Mouse (Mus musculus) layer of hippocampus, postnatal 36 days (tissue): ENCODE measurements at regions not wholly inside any gene's neighbourhood (a gene's known extent, or its start where the extent isn't known, plus 50 kb on each side); places are given as distances from the start of the nearest gene placed in this dataset.

Experiments
- DNase-seq, 2 experiments: peaks; one replicate each; pipeline ENCODE4 v3.0.0; 2022

DNA sequence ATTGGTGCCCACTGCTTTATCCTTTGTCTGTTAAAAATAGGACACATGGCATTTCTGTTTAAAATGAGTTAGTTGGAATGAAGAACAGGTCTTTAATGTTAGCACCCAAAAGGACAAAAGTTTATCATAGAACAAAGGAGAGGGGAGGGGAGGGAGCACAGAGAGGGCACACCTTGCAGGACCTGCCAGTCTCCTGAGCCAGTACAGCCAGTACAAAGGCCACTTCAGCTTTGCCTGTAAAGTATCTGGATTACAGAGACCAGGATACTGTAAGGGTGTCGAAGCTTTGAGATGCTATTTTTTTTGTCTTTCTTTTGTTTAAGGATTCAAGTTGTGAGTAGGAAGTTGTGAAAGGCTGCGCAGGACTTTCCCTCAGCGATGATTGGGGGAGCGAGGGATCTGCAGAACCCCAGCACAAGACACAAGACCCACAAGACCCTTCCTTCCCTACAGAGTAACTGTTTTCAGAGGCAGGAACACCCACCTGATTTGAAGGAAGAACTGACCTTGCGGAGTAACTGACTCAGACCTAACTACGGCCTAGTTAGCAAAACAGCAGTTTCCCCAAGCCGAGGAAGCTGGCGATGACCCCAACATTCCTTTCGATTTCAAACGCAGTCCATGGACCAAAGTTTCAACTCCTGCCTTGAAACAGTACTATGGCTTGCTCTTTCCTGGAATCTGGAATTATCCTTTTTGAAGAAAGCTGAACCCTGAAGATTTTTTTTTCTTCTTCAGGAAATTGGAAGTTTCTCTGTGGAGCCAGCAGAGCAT lies 178.1 kb downstream of the Efnb2 start:
- DNase-seq, result no peak

DNA sequence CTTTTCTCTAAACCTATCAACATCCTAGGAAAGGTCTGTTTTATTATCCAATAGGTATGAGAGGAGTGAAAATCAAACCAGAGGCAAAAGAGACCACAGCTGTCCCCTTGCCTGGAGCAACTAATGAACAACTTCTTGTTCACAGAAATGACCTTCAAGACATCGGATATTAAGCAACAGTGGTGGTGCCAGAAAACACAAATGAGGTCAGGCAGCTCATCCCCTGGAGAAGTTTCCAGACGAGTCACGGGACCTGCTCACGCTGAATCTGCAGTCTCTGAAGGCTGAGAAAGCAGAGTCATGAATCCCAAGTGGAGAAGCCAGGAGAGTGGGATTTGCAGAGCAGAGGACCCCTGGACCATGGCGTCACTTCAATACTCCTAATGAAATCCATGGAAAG lies 183.6 kb downstream of the Efnb2 start:
- no peak for DNase-seq

DNA sequence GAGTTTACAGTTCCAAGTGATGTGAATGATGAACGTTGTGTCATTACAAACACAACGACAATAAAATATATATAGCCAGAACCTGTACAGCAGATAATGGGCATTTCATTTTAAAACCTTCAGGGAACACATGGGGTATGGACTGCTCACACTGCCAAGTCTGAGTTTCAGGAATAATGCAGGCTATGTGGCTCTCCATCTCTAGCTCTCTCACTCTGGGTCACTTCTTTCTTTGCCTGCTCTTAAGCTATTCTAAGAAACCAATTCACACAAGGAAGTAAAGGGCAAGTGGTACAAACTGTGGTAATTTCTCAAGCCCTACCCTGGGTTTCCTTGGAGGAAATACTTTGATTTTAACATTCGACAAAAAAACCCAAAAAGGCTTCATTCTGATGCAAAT lies 192.5 kb downstream of the Efnb2 start:
- no peak for DNase-seq

DNA sequence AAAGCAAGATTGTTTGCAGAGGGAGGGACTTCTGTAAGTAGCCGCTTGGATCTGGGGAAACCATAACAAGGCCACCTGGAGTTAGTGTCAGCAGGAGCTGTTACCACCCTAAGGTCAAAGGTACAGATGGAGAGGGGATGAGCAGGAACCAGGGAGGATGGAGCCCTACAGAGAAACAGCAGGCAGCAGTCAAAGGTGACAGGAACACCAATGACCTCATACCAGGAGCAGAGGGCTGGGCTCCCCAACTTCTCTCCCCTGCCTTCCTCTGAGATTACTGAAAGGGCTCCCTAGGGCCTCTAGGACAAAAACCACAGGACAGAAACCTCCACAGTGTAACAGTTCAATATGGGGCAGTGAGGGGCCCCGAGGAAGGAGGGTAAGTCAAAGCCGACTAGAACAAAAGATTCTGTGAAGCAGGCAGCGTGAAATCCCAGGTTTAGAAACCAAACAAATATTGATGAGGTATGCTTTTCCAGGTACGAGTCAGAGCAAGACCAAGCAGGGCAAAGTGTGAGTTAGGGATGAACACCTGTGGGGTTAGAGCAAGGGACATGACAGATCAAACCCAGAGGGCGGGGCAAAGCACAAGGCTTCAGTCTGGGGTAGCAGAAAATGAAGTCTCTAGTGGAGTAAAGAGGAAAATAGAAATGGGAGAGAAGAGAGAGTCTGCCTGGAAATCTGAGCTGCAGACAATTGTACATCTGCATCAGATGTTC lies 194.4 kb downstream of the Efnb2 start:
- no peak for DNase-seq

DNA sequence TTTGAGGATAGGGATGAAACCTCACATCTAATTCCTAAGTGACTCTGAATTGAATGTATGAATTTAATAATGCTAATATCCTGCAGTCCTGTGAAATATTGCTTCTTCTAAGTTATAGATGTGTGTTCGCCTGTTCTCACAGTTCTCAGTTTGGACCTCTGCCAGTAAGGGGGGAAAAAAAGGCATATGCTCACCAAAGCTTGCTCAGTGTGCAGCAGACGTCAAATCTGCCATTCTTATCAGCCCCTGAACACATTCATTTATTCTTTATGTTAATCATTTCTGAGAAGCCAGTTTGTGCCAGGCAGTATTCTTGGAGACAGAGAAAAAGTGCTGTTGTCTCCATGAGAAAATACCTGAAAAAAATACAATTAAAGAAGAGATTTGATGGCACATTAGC lies 198.6 kb downstream of the Efnb2 start:
- DNase-seq, result no peak

DNA sequence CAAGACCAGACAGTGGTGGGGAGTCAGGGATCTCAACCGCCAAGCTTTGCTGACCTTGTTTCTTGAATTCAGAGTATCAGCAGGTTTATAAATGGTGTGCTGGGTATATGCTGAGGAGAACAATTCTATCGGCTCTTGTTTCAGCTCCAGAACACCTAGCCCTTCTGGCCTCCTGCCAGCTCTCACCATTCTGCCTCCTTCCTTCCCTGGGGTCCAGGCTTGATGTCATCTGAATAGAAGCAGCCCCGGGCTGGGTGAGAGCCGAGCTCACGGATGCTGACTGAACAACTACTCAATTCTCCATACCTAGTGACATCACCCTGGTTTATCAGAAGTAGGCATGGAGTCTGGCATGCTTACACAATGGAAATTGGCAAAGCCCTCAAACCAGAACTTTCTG lies 203.5 kb downstream of the Efnb2 start:
- no peak for DNase-seq

DNA sequence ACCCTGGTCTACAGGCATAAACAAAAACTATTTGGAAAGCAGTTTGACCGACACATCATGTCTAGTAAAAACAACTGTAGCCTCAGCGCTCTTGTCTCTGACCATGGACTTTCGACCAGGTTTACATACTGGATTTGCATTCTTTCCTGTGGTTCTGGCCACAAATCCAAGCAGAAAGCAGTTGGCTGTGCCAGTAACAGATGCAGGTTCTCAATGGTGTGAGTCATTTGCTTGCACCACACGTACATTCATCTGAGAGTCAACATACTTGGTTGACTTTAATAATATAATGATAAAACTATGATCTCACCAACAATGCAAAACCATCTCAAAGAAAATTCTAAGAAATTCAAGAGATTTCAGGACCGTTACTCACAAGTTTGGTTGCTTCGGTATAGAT lies 207.1 kb downstream of the Efnb2 start:
- no peak for DNase-seq

DNA sequence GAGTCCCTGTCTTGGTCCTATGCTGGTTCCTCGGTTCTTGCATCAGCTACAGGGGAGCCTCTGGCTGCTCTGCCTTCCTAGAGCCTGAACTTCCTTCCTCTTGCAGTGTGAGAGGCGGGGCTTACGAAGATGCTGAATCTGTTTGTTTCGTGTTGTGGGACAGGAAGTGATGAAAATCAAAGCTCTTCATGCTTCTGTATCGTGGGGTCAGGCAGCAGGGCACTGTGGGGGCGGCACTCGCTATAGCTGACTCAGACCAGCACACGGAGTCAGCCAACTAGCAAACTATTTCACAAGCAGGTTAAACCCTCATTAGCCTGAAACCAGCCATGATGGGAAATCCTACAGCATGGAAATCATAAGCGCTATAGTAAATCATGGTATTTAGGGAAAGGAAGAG lies 208.8 kb downstream of the Efnb2 start:
- DNase-seq, result no peak

DNA sequence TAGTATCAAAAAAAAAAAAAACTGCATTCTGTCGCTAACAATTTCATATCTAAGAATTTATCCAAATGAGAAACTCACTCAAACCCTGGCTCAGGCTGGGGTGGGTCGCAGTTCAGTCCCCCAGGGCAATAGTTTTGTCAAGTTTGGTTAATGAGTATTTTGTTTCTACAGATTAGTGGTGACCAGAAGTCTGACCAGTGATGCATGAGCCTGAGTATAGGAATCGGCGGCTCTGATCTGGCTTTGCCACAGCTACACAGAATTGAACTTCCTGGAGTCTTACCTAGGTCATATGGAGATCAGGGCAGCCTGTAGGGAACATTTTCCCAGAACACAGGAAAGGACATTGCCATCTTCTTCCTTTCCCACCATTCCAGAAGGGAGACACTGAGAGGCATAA lies 212.1 kb downstream of the Efnb2 start:
- DNase-seq, result no peak

DNA sequence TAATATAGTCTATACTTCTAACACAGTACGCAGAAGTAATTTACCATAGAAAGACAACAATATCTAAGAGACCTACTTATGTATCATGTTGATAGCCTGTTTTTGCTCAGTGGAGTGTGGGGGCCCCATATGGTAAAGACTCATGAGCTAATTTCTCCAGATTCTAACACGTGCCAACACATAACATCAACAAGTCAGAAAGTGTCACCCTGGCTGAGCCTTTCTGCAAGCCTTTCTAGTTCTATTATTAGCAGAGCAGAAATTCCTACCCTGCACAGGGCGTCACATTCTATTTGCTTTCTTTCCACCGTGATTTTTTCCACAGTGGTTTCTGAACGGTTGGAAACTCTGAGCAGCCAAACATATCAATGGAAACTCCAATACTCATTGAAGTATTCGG lies 219.5 kb downstream of the Efnb2 start:
- no peak for DNase-seq

DNA sequence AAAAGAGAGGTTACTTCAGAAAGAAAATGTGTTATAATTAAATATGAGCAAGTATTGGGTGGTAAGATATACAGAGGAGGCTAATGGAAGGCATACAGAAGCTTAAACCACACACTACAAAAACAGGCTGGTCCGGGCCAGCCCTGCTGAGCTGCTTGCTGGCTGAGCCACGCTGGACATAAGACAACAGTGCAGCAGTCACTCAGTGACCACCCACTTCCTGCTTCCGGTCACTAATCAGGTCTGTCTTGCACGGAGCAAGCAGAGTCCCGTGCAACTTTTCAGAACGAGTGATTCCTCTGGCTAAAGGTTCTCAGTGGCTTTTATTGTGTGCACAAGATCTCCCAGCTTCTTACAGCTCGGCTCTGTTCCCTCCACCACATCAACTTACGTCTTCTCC lies 220.1 kb downstream of the Efnb2 start:
- no peak for DNase-seq

DNA sequence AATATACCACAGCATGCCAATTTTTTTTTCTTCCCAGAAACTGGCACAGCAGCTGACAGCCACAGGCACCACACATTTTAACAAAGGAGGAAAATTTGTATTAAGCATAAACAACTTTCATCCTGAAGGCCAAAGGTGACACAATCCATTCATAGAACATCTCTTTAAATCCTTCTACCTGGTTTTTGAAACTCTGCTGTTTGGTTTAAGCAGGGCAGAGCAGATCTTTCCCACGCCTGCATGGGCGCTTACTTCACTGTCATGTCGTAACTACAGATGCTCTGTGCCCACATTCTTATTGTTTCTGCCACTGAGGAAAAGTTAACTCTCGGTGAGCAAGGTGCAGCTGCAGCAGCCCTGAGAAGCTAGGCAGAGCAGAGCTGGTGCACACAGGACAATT lies 234.8 kb downstream of the Efnb2 start:
- no peak for DNase-seq

DNA sequence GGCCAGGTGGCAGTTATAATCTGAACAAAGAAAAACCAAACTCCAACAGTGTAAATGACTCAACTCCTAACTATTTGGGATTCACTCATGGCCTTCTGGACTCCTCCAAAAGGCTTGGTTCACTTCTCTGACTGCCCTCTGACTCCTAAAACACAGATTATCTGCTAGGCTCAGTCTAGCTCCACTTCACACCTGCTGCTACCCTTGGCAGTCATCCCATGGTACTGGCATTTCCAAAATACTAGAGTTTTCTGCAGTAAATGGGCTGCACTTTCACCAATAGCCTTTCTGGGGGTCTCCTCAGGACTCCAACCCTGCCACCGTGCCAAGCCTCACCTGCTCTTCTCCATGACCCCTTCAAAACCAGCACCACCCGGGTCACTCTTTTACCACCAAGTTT lies 237.6 kb downstream of the Efnb2 start:
- DNase-seq, result no peak

DNA sequence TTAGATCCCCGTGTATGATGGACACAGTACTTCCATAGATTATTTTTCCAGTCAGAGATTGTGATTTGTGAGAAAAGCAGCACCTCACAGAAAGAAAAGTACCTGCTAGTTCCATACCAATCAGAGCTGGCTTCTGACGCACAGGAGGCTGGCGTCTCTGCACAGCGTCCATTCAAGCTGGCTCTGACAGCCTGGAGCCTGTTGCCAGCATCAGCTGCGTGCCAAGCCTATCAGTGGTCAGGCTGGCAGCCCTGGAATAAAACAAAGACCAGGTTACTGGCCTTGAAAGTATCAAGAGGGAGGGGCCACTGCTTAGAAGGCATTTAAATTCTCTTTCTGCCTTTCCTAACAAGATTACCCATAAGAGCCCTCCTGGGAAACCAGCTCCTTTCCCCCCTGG lies 239.3 kb downstream of the Efnb2 start:
- DNase-seq, result no peak

DNA sequence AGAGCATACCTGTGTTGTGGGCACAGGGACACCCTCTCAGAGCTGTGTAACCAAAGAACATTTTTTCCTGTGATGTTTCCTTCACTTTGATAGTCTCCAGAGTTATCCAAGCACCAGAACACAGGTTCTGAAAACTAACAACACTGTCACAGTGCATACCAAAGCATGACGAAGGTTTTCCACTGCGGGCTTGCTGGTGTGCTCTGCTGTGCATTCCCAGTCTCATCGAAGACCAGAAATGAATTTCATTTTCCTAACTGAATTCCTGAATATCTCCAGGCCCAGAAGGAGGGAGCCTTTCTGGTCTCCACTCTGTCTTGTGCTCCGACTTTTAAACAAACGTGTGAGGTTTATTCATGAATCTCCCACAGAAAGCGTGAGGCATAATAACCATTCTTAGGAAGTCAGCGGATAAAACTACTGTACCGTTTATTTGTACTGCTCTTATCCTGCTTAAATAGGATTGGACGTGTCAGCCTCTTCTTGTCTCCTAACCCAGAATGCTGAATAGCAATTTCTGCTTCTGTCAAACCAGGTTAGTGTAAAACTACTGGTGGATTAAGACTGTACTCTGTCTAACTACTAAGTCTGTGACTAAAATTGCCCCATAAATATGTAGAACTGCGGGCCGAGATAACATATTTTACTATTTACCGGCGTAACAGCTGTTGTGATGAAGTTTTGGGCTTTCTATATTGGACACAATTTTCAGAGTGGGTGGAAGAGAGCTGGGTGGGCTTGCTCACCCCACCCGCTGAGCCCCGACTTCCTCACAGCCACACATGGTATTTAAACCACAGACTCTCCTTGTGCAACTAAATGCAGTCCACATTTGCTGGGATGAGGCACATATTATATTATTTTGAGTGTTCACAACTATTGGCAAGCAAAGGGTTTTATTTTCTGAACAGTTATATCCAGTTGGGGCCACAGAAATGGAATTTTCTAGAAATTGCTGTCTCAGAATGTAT lies 241.4 kb downstream of the Efnb2 start:
- DNase-seq, result no peak

DNA sequence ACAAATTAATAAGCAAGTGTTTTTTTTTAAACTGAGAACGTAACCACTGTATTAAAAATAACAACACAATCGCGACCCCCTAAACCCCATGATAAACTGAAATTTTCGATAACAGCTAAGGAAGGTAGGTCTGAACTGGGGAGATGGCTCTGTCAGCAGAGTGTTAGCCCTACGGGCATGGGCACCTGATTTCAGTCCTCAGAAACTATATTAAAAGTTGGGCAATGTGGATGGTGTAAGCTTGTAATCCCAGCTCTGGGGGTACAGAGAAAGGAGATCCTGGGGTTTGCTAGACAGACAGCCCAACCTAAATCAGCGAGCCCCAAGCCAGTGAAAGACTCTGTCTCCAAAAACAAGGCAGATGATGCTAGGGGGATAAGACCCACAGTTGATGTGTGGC lies 242.1 kb downstream of the Efnb2 start:
- no peak for DNase-seq

DNA sequence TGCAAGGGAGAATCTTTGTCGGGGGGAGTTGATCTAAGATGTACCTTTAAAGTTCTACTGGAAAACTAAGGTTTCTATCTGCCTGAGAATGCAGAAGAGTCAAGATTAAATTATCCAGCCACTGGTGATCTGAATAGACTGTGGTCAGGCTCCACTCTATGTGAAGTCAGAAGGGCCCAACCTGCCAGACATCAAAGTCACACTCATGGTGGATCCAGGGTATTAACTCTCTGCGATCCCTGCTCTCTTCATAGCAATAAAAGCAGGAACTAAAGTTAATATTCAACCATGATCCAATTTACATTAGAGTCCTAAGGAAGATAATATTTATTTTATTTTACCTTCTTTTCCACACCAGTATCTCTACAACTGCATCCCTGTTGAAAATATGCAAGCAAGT lies 242.5 kb downstream of the Efnb2 start:
- DNase-seq, result no peak

DNA sequence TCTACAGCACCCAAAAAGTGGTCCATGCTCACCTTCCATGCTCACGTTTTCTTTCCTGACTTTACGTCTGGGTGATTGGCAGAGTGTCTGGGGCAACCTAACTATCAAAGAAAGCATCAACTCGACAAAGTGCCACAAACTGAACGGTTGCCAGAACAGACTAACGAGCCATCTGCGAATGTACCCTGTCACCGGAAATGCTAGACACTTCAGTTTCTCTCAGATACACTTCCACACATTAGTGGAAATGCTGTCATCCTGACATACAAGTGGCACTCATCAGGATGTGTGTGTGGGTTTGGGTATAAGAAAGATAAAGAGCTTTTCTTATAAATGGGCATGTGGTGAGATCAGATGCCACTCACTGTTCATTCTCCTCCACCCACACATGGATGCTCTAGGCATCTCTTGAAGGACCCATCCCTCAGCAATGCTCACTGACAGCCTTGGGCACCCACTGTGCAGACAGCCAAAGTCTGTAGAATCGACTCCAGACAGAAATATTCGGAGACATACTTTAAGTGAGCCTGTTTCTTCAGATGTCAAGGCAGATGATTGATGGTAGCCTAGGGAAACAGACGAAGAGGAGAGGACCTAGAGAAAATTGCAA lies 244.8 kb downstream of the Efnb2 start:
- DNase-seq, result no peak

DNA sequence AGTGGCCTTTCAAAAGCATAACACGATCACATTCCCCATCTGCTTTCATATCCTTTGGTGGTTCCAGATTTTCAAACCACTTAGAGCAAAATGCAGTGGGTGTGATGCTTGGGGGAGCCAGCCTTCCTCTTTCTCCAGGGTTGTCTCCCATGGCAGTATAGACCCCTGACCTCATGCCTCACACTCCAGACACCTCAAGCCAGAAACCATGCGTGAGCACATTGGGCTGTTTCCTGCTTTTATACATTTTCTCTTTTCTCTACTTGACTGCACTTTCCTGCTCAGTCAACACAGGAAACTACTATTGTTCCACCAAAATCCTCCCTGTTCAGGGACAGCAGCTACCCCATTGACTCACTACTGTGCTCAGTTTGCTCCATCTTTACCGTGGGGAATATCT lies 253.7 kb downstream of the Efnb2 start:
- DNase-seq, result no peak

DNA sequence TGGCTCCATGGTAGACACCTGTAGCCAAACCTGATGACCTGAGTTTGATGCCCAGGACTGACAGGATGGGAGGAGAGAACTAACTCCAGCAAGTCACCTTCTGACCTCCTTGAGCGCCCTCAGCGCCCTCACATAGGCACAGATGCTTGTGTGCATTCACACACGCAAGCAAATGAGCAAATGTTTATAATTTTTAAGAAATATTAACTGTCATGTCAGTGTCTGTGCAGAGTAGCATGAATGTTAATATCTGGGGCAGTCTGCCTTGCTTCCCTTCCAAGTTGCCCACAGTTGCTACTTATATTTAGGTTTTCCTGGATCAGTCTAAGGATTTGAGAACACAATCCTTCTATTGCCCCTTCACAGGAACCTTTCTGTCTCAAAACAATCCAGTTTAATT lies 257.6 kb downstream of the Efnb2 start:
- DNase-seq, result no peak

DNA sequence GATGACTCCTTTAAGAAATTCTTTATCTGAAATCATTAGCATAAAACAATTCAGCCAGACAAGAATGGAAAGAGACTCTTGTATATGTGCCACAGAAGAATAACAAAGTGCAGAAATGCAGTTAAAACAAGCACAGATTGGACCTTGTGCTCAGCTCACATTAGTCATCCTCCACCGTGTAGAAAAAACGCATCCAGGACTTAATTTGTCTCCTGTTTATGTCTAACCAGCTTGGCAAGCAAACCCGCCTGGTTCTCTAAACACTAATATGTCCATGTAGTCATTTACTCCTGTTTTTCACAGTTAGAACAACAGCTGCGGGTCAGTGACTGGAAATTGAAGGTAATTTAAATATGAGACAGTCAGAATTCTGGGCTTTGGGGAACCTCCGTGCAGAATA lies 268.7 kb downstream of the Efnb2 start:
- peak in 1 of 2 experiments; percentile 12 for DNase-seq

DNA sequence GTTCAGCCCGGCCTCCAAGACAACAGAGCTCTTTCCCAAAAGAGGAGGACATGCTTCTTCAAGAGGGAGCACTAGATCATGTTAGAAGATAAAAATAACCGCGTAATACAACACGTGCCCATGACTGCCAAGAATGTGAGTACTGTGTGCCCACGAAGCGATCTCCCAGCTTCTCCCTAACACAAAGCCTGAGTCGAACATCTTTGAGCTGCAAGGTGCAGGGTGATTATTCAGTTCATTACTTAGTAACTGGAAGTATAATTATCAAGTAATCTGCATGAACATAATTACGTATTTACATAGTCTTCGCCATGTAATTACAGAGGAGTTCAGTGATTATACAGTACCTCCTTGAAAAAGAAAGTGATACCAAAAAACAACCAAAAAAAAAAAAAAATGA lies 269.7 kb downstream of the Efnb2 start:
- no peak for DNase-seq

DNA sequence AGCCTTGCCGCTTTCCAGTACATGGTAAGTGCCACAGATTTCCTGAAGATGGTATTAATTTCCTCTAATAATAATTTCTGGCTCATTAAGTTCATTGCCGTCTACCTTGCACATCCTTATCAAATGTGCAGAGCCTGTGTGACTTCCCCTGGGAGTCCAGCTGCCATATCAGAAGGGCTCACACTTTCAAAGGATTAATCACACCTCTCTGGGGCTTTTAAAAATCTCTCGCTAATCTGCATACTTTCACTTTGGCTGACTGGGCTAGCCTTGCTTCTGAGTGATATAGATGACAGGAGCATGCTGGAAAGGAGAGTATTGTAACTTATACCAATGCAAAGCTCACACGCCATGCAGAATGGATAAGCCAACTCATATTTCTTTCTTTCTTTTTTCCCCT lies 282.8 kb downstream of the Efnb2 start:
- DNase-seq, result no peak
